Mouse (Mus musculus) B cell, adult 67 days (primary cell): ENCODE measurements around the gene Gclm. TPM values are rescaled to one million over a fixed set of nuclear protein-coding genes. Genes with fewer than 3 reads are reported as not detected.

Experiments used
- total RNA-seq, 2 experiments: library from RNA; stranded (reverse); gene quantifications; 4 replicates each; pipeline ENCODE4 v1.2.4; 2023

The Gclm gene
- total RNA-seq, result 10 to 100 TPM; 16.5 to 18.2 TPM

DNA sequence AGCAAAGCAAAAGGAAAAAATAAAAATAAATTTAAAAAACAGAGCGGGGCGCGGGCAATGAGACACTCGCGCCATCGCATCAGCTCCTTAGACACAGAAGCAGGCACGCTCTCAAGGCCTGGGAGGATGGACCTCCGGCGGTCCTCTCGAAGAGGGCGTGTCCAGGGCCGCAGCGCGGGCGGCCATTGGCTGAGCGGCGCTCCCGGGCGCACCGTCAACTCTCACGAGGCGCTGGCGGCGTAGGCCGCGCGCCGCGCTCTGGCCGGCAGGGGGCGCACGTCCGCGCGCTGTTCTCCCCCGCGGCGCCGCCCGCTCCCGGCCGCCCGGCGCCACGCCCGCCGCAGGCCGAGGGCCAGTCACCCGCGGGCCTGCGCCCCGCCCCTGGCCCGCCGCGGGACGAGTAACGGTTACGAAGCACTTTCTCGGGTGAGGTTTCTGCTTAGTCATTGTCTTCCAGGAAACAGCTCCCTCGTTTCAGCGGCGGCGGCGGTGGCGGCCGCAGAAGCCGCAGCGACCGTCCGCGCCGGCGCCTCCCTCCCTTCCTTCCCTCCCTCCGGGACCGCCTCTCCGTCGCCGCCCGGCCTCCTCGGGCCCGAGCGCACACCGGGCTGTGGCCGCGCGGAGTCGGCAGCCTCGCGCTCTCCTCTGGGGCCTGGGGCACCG, at the start of gene Gclm:
Gclm (plus strand) TSS at position 343 of the 663 bp plus-strand sequence.

DNA sequence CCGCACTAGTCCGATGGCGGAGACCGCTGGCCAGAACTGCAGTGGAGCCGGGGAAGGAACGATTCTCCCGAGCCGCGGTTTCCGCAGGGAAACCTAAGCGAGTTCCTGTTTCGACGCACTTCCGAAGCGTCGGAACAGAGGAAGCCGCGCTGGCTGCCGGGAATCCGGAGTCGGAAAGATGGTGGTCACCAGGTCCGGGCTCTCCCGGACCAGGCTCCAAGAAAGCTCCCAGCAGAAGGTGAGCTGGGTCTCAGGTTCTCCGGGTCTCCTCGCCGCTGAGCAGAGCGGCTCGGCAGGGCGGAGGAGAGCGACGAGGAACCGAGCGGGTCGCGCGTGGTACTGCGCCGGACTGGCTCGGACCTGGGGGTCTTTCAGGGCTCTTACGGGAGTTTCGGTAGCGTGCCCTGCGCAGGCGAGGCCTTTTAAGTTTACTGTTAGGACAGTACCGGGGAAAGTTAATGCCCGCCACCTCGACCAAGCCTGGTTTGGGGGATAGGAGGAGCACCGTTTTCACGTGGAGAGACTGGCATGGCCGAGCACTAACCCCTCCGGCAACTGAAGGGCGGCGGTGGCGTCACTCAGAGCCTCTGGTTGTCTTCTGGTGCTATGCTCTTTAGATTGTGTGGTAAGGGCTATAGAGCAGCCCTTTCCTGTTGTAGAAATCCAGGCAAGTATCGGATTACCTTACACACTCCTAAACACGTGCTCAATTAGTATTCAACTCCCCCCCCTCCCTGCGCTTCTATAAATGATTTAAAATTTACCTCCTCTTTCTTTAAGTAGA, 29.1 kb downstream of the Gclm start, which contains the start of gene Dnttip2:
Dnttip2 (plus strand) TSS at position 148 of the 784 bp plus-strand sequence.

DNA sequence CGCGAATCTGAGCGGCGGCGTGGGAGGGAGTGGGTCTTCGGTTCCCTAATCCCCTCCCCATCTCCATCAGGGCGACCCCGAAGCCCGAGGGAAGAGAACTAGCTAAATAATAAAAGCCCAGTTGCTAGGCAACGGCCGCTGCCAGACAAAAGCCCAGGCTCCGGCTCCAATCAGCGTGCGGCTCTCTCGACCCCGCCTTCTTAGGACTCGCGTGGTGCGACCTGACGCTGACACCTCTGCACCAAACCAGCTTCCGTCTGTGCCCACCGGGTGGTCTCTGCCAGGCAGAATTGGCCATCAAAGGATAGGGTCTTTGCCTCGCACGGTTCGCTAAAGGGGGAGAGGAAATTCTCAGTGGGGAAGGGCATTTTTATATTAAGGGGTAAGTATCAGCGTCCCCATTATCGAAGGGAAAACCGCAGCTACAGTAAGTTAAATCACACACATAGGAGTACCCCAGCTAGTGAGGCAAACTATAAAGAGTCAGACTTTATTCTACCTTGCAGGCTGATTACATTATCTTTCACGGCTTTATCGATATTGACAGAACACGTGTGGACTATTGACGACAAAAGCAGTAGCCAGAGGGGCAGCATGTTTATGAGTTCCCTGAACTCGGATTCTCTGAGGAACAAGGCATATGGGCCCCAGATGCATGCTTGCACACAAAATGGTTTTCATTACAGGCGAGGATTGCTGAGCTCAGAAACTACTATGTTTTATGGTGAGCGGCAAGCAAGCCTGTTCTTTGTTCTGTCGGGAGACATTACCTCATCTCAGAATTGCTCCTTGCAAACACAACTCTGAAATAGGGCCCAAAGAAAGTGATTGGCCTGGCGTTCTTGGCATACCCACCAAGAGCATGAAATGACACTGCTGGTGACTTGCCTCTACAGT, 48.8 kb downstream of the Gclm start, which contains the start of gene Bcar3:
Bcar3 (plus strand) TSS at position 183 of the 897 bp plus-strand sequence.

Other genes with a start within 250 kb of the Gclm start
- not detected for gene Abca4, start 201.1 kb upstream of the Gclm start, total RNA-seq
- 100 to 1,000 TPM; 118 to 120 TPM for gene Dnttip2, start 28.8 kb downstream of the Gclm start, total RNA-seq
- gene Bcar3, start 48.6 kb downstream of the Gclm start, total RNA-seq, result 100 to 1,000 TPM; 279 to 292 TPM